Mouse (Mus musculus) CH12.LX (cell line): ENCODE measurements around the gene Scnn1g. TPM values are rescaled to one million over a fixed set of nuclear protein-coding genes. Genes with fewer than 3 reads are reported as not detected.

Source experiments
- DNase-seq: peaks from one replicate; pipeline ENCODE4 v3.0.0-alpha.2; 2013; ENCODE audit errors: extremely low read depth
- H3K27ac ChIP-seq: 2 replicates; pipeline ENCODE4 v1.5.1; 2012; ENCODE audit warnings: low read depth, mild to moderate bottlenecking, control low read depth, moderate library complexity; ENCODE audit not compliant: insufficient read depth
- H3K27me3 ChIP-seq: replicated peaks from 2 replicates; pipeline ENCODE3; 2012; ENCODE audit warnings: inconsistent platforms
- H3K36me3 ChIP-seq, 2 experiments: replicated peaks in 1 of 2; 2 replicates each; pipeline versions ENCODE3 to v1.6.1; 2012; ENCODE audit warnings: inconsistent platforms in 1 of 2, low read length in 1 of 2, mild to moderate bottlenecking in 1 of 2, mixed read lengths in 1 of 2, moderate library complexity in 1 of 2; ENCODE audit not compliant: control insufficient read depth in 1 of 2, insufficient read depth in 1 of 2
- H3K4me1 ChIP-seq, 2 experiments: 2 replicates each; pipeline ENCODE4 v1.6.1; 2012; ENCODE audit warnings: inconsistent platforms in 1 of 2, moderate library complexity in 1 of 2; ENCODE audit not compliant: insufficient read depth in 2 of 2, control insufficient read depth in 1 of 2
- H3K4me2 ChIP-seq: 2 replicates; pipeline ENCODE4 v1.6.1; 2012; ENCODE audit warnings: low read depth, mild to moderate bottlenecking, control low read depth; ENCODE audit not compliant: poor library complexity, insufficient read depth, severe bottlenecking
- H3K4me3 ChIP-seq, 3 experiments: fragments of 150-350 bp in 1 of 3; sonication (generic) in 1 of 3; replicated peaks in 1 of 3; 2 replicates each; pipeline versions ENCODE3 to v1.5.1; 2011 to 2012; ENCODE audit warnings: low read depth in 2 of 3, low read length in 2 of 3, mild to moderate bottlenecking in 2 of 3, moderate library complexity in 2 of 3, control low read depth in 1 of 3, improper control_type of control experiment in 1 of 3, inconsistent platforms in 1 of 3, mixed read lengths in 1 of 3; ENCODE audit not compliant: poor library complexity in 1 of 3
- H3K79me2 ChIP-seq: replicated peaks from 2 replicates; pipeline ENCODE4 v1.6.1; 2012; ENCODE audit warnings: mild to moderate bottlenecking, moderate library complexity; ENCODE audit not compliant: control insufficient read depth, poor library complexity, insufficient read depth, severe bottlenecking; ENCODE audit errors: extremely low read depth
- H3K9ac ChIP-seq: 2 replicates; pipeline ENCODE4 v1.6.1; 2012; ENCODE audit warnings: low read depth, mild to moderate bottlenecking, control low read depth, moderate library complexity; ENCODE audit not compliant: insufficient read depth
- H3K9me3 ChIP-seq: replicated peaks from 2 replicates; pipeline ENCODE3; 2012; ENCODE audit warnings: low read length, inconsistent platforms, mixed read lengths
- CHD1 ChIP-seq: IDR thresholded peaks from 2 replicates; pipeline ENCODE4 v1.6.1; 2012; ENCODE audit warnings: low read depth, low read length, improper control_type of control experiment, inconsistent platforms
- CTCF ChIP-seq, 2 experiments: IDR thresholded peaks in 1 of 2; conservative IDR thresholded peaks in 1 of 2; 2 replicates each; pipeline ENCODE4 v1.5.1; 2011 to 2012; ENCODE audit warnings: low read depth in 2 of 2, low read length in 2 of 2, improper control_type of control experiment in 1 of 2, inconsistent platforms in 1 of 2, mild to moderate bottlenecking in 1 of 2, moderate library complexity in 1 of 2
- ELF1 ChIP-seq: IDR thresholded peaks from 2 replicates; pipeline ENCODE4 v1.6.1; 2014; ENCODE audit warnings: low read depth, mild to moderate bottlenecking, inconsistent platforms, low read length, improper control_type of control experiment
- EP300 ChIP-seq: IDR thresholded peaks from 2 replicates; pipeline ENCODE4 v1.6.1; 2011; ENCODE audit warnings: low read length, improper control_type of control experiment
- ETS1 ChIP-seq: conservative IDR thresholded peaks from 2 replicates; pipeline ENCODE4 v1.6.1; 2012; ENCODE audit warnings: low read depth, mild to moderate bottlenecking, inconsistent platforms, low read length, improper control_type of control experiment, moderate library complexity
- GABPA ChIP-seq: IDR thresholded peaks from 2 replicates; pipeline ENCODE4 v1.6.1; 2012; ENCODE audit warnings: low read depth, low read length, improper control_type of control experiment, inconsistent platforms; ENCODE audit not compliant: insufficient replicate concordance
- HCFC1 ChIP-seq: IDR thresholded peaks from 2 replicates; pipeline ENCODE4 v1.6.1; 2012; ENCODE audit warnings: low read depth, mild to moderate bottlenecking, inconsistent platforms, low read length, improper control_type of control experiment
- IRF4 ChIP-seq: IDR thresholded peaks from 2 replicates; pipeline ENCODE4 v1.6.1; 2014; ENCODE audit warnings: low read depth, mild to moderate bottlenecking, inconsistent platforms, low read length, improper control_type of control experiment
- KAT2A ChIP-seq: IDR thresholded peaks from 2 replicates; pipeline ENCODE4 v1.6.1; 2012; ENCODE audit warnings: low read length, improper control_type of control experiment, inconsistent platforms; ENCODE audit not compliant: insufficient replicate concordance
- MAFK ChIP-seq: IDR thresholded peaks from 2 replicates; pipeline ENCODE4 v1.6.1; 2011; ENCODE audit warnings: low read length, improper control_type of control experiment; ENCODE audit not compliant: insufficient replicate concordance
- MAX ChIP-seq: IDR thresholded peaks from 2 replicates; pipeline ENCODE4 v1.6.1; 2011; ENCODE audit warnings: low read length, improper control_type of control experiment
- MYC ChIP-seq: IDR thresholded peaks from 2 replicates; pipeline ENCODE4 v1.6.1; 2011; ENCODE audit warnings: low read depth, mild to moderate bottlenecking, improper control_type of control experiment, low read length
- NELFE ChIP-seq: IDR thresholded peaks from 2 replicates; pipeline ENCODE4 v1.6.1; 2011; ENCODE audit warnings: low read depth, low read length, improper control_type of control experiment
- NRF1 ChIP-seq: IDR thresholded peaks from 2 replicates; pipeline ENCODE4 v1.6.1; 2014; ENCODE audit warnings: low read depth, mild to moderate bottlenecking, inconsistent platforms, low read length, improper control_type of control experiment, moderate library complexity
- POLR2AphosphoS2 ChIP-seq: IDR thresholded peaks from 2 replicates; pipeline ENCODE4 v1.6.1; 2011; ENCODE audit warnings: low read depth, low read length, improper control_type of control experiment
- RAD21 ChIP-seq: IDR thresholded peaks from 2 replicates; pipeline ENCODE4 v1.6.1; 2011; ENCODE audit warnings: low read depth, mild to moderate bottlenecking, low read length, improper control_type of control experiment, moderate library complexity
- RCOR1 ChIP-seq: conservative IDR thresholded peaks from 2 replicates; pipeline ENCODE4 v1.6.1; 2012; ENCODE audit warnings: low read depth, mild to moderate bottlenecking, inconsistent platforms, low read length, improper control_type of control experiment
- SMC3 ChIP-seq: IDR thresholded peaks from 2 replicates; pipeline ENCODE4 v1.6.1; 2011; ENCODE audit warnings: low read depth, low read length, improper control_type of control experiment
- TBP ChIP-seq: conservative IDR thresholded peaks from 2 replicates; pipeline ENCODE4 v1.6.1; 2011; ENCODE audit warnings: low read depth, low read length, improper control_type of control experiment
- TCF12 ChIP-seq: IDR thresholded peaks from 2 replicates; pipeline ENCODE4 v1.6.1; 2014; ENCODE audit warnings: low read depth, mild to moderate bottlenecking, inconsistent platforms, low read length, improper control_type of control experiment
- ZC3H11A ChIP-seq: IDR thresholded peaks from 2 replicates; pipeline ENCODE4 v1.6.1; 2012; ENCODE audit warnings: low read depth, mild to moderate bottlenecking, inconsistent platforms, low read length, improper control_type of control experiment
- ZKSCAN1 ChIP-seq: IDR thresholded peaks from 2 replicates; pipeline ENCODE4 v1.6.1; 2012; ENCODE audit warnings: low read depth, inconsistent platforms, low read length, improper control_type of control experiment, borderline replicate concordance
- ZMIZ1 ChIP-seq: IDR thresholded peaks from 2 replicates; pipeline ENCODE4 v1.6.1; 2012; ENCODE audit warnings: low read depth, mild to moderate bottlenecking, inconsistent platforms, low read length, improper control_type of control experiment
- ZNF384 ChIP-seq: IDR thresholded peaks from 2 replicates; pipeline ENCODE4 v1.6.1; 2012; ENCODE audit warnings: low read depth, low read length, improper control_type of control experiment, inconsistent platforms
- dilution Hi-C: fragments of 300-500 bp; cut with MboI; formaldehyde crosslinking; loops from 2 replicates; pipeline ENCODE4 v1.14.3; 2020; ENCODE audit warnings: low sequenced_read_pairs; ENCODE audit not compliant: extremely low pct_unique_long_range_greater_than_20kb, extremely low pct_ligation_motif_present
- in situ Hi-C: fragments of 300-500 bp; cut with MboI; formaldehyde crosslinking; loops from 3 replicates; pipeline ENCODE4 v1.14.3; 2019; ENCODE audit warnings: low sequenced_read_pairs, low pct_ligation_motif_present, low pct_unique_long_range_greater_than_20kb, mixed read lengths
- polyA plus RNA-seq: library from polyadenylated mRNA; unstranded; fragments of >175 nt; gene quantifications from 2 replicates; pipeline ENCODE4 v1.2.1, GENCODE M21; 2012; ENCODE audit warnings: low read depth; ENCODE audit not compliant: insufficient read length
- total RNA-seq, 2 experiments: library from RNA; depleted of rRNA; stranded (reverse); fragments of 300-350 nt in 1 of 2; fragments of >200 nt in 1 of 2; gene quantifications; 2 replicates each; pipeline ENCODE4 v1.2.3; 2012 to 2014

Scnn1g gene
- total RNA-seq (2012; rRNA removed) (not detected in 2 replicates), total RNA-seq (2014; rRNA removed) (not detected in 2 replicates), polyA plus RNA-seq (not detected in 2 replicates)

DNA sequence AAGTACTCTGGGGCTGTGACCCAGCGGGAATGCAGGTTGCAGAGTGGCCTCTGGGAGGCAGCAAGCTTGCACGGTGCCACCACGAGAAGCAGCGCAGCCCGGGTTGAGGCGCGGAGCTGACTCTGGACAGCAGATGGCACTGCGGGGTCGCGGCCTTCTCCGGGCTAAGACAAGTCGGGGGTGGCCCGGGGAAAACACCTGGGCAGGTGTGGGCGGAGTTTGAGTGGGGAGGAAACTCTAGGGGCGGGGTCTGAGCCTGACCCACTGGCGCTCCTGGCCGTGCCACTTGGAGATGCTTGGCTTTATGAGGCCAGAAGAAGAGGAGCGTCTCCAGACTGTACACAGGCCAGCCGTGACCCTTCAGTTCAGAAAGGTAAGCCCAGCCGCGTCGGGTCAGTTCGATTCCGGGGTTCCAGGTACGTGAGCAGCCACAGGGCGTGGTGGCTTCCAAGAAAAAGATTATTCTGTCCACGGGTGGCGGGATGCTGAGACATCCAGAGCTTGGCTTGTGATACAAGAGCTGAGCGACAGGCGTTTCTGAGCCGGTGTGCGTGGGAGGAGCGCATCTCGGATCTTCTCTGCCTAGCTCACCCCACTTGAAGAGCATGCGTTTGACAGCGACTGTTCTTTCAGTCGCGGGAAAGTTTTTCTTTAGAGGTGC is at the start of gene Scnn1g:
Scnn1g (plus strand) TSS at position 309 of the 661 bp plus-strand sequence.
- no peaks in the 10 kb centered on the region for H3K79me2 ChIP-seq

GRCm38 (mm10) chr7:121685140-121685984 is 48.9 kb upstream of the Scnn1g start:
- no peak overlapping the region for H3K9ac ChIP-seq
- H3K36me3 ChIP-seq: peaks cover 0 to 22% of the 10 kb centered on the region in 2 experiments
- no peak overlapping the region for H3K4me3 ChIP-seq
- no peak overlapping the region for H3K27ac ChIP-seq
- peaks cover 3 to 19% of the 10 kb centered on the region in 2 experiments; a peak in 3 of 4 replicates for H3K4me1 ChIP-seq
- no peaks in the 10 kb centered on the region for H3K9me3 ChIP-seq
- no peak for TF ChIP-seq EP300
- TF ChIP-seq SMC3: no peak
- no peak for TF ChIP-seq ETS1
- no peak for TF ChIP-seq MAFK
- TF ChIP-seq RCOR1: no peak
- TF ChIP-seq ZKSCAN1: no peak
- no peak for TF ChIP-seq GABPA
- no peak for TF ChIP-seq MYC
- TF ChIP-seq HCFC1: no peak
- TF ChIP-seq ZMIZ1: no peak
- no peak for TF ChIP-seq TCF12
- TF ChIP-seq POLR2AphosphoS2: no peak
- TF ChIP-seq KAT2A: no peak
- no peak for TF ChIP-seq ZNF384
- TF ChIP-seq, all 38 proteins: peak for 0
- Histone ChIP-seq H3K27me3 (no peaks in the 10 kb centered on the region), H3K79me2 (peaks cover 8% of the 10 kb centered on the region), H3K4me2 (no peak overlapping the region)
- in situ Hi-C loops: no loop called here
- DNase-seq: no peak
- dilution Hi-C loops: no loop called here

More for the DNA sequence above, at the start of gene Scnn1g:
- Histone ChIP-seq H3K9ac (no peak within 1 kb of the TSS), H3K9me3 (no peaks in the 10 kb centered on the region), H3K4me3 (no peak within 1 kb of the TSS), H3K36me3 (no peaks in the 10 kb centered on the region), H3K4me1 (peaks cover 3% of the 10 kb centered on the region in 2 experiments; a peak in 3 of 4 replicates), H3K4me2 (peak within 1 kb of the TSS; percentile 54; the same call in 1 of the 2 replicates), H3K27me3 (peaks cover 26% of the 10 kb centered on the region), H3K27ac (no peak within 1 kb of the TSS)
- DNase-seq: peak; percentile 77
- TF ChIP-seq ZC3H11A (peak; percentile 88), TBP (no peak), NRF1 (0 out of 2 replicates have a peak, but pooled peaks have one; percentile 20), MAX (peak; percentile 37; the same call in 1 of the 2 replicates), KAT2A (no peak), ZMIZ1 (no peak), RAD21 (peak; percentile 99), TCF12 (peak; percentile 49; the same call in 1 of the 2 replicates), POLR2AphosphoS2 (no peak), IRF4 (peak; percentile 52; the same call in 1 of the 2 replicates), SMC3 (peak; percentile 96), NELFE (peak; percentile 43; the same call in 1 of the 2 replicates), CTCF (conservative IDR thresholded peaks at IDR 0.05 in 1 of 2, IDR thresholded peaks at IDR 0.05 in 1 of 2; ENCODE audit: low read depth in 2 of 2, low read length in 2 of 2) (peak; percentile 35 to 100; a peak in 3 of 4 replicates), CHD1 (no peak), ELF1 (no peak)
- in situ Hi-C loops (loop anchor here (5.0 kb wide), 1 partner anchor 228 kb away; no protein-coding TSS in a partner anchor), dilution Hi-C loops (no loop called here)
